Mouse (Mus musculus) heart, postnatal 36 days (tissue): Measurements from ENCODE around the gene Fam168a. TPM values are rescaled to one million over a fixed set of nuclear protein-coding genes. Genes with fewer than 3 reads are reported as not detected.

Source experiments
- microRNA-seq, 2 experiments: library from miRNA; unstranded; fragments of <30 nt; microRNA quantifications; one replicate each; pipeline ENCODE4 v1.2.0; 2021; ENCODE audit warnings: borderline number of aligned reads in 2 of 2
- total RNA-seq, 2 experiments: library from RNA; stranded (reverse); gene quantifications; 2 replicates each; pipeline ENCODE4 v1.2.3; 2021

Fam168a gene
- total RNA-seq, 2 experiments from 2014 or later, result 38.8 to 44.7 TPM

Small RNA genes within 50 kb of the gene (microRNA-seq; reads per million reads assigned to microRNA genes)
- gene Mir3102, result 318 to 324 reads per million in 2 experiments

Other genes with a start within 250 kb of the Fam168a start
- gene Ucp3, start 233.6 kb upstream of the Fam168a start, total RNA-seq, result 100 to 1,000 TPM in 1 of 2 experiments, 10 to 100 TPM in 1; 72.3 to 103 TPM
- gene Ucp2, start 213.3 kb upstream of the Fam168a start, total RNA-seq, result 100 to 1,000 TPM; 331 to 414 TPM
- gene Dnajb13, start 191.7 kb upstream of the Fam168a start, total RNA-seq, result not detected
- gene Coa4, start 169.6 kb upstream of the Fam168a start, total RNA-seq, result 10 to 100 TPM; 17.1 to 17.4 TPM
- gene Rab6a, start 99.2 kb upstream of the Fam168a start, total RNA-seq, result 10 to 100 TPM; 65.6 to 68.0 TPM
- gene Mrpl48, start 98.3 kb upstream of the Fam168a start, total RNA-seq, result 10 to 100 TPM; 66.3 to 73.0 TPM
- 1 to 10 TPM; 2.6 to 2.7 TPM for gene Plekhb1, start 44.2 kb upstream of the Fam168a start, total RNA-seq
- 1 to 10 TPM; 2.1 to 3.1 TPM for gene Relt, start 156.8 kb downstream of the Fam168a start, total RNA-seq
- 10 to 100 TPM; 24.3 to 29.9 TPM for gene Arhgef17, start 225.5 kb downstream of the Fam168a start, total RNA-seq